Mouse (Mus musculus) adrenal gland, postnatal 14 days (tissue): ENCODE measurements around the gene Tmem150c. TPM values are rescaled to one million over a fixed set of nuclear protein-coding genes. Genes with fewer than 3 reads are reported as not detected.

Experiments used
- DNase-seq: peaks from one replicate; pipeline ENCODE4 v3.0.0; 2021; ENCODE audit warnings: mixed read lengths
- total RNA-seq: library from RNA; stranded (reverse); gene quantifications from 2 replicates; pipeline ENCODE4 v1.2.3, GENCODE M21; 2021

Gene Tmem150c
- total RNA-seq, 1 experiment from 2014 or later: 15.0 TPM

DNA sequence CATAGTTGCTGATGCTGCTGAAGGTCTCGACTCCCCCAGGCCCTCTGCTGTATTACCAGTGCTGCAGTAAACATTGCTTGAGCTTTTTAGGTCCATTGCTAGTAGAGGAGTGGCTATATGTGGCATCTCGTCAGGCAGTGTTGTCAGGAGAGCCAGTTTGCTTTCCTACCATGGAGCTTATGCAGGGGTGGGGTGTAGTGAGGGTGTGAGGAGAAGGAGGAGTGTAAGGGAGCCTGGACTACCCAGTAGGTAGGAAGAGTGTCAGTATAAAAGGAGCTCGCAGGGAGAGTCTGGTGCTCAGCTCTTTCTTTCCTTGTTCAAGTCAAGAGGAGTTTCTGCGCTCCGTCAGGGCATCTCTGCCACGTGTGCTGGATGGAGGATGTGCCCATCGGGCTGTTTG lies 106.9 kb downstream of the Tmem150c start:
- DNase-seq: no peak

DNA sequence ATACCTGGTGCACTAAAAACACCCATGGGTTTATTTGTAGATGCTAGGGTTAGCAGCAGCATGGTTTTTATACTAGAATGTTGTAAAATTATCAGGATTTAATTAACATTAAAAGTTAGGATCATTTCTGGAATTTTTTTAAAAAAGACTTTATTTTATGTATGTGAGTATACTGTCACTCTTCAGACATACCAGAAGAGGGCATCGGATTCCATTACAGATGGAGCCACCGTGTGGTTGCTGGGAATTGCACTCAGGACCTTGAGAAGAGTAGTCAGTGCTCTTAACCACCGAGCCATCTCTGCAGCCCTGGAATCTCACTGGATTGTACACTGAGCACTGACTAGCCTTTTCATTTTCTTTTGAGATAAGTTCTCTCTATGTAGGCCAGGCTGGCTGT lies 109.7 kb downstream of the Tmem150c start:
- no peak for DNase-seq

DNA sequence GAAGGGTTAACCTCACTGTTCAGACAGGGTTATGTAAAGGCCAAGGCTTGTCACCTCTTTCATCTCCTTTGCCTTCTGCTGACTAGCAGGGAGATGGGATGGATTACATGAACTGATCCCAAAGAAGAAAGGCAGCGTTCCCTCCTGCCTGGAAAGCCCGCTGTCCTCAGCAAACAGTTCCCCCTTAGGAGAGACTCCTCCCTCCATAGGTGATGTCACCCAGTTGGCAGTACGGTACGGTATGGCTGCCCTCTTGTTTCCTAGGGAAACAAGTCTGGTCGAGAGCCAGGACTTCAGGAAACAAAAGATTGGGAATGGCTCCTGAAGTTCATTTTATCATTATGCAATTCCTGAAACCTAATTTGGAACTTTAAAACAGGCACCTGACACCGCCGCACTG lies 111.7 kb downstream of the Tmem150c start:
- peak; percentile 53 for DNase-seq

DNA sequence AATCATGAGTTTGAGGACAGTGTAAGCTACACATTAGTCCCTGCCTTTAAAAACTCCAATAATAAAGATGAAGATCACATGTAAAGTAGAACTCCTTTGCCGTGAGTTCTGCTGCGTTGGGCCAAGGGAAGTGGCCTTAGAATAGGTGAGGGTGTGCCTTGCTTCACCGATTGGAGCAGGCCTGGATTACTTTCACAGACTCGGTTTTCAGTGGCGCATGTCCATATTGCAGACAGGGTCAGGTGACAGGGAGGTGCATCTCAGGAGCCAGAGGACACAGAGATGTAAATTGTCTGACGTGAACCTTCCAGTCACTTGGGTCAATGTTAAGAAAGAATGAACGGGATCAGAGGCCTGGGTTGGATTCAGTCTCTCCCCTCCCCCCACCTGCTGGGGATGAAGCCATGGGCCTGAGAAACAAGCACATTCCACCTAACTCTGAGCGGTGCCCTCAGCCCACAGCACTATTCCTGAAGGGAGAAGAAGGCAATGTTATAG lies 112.4 kb downstream of the Tmem150c start:
- no peak for DNase-seq

- no peak for DNase-seq
These were observed 113.5 kb downstream of the Tmem150c start for GRCm38 (mm10) chr5:100046096-100046495.

DNA sequence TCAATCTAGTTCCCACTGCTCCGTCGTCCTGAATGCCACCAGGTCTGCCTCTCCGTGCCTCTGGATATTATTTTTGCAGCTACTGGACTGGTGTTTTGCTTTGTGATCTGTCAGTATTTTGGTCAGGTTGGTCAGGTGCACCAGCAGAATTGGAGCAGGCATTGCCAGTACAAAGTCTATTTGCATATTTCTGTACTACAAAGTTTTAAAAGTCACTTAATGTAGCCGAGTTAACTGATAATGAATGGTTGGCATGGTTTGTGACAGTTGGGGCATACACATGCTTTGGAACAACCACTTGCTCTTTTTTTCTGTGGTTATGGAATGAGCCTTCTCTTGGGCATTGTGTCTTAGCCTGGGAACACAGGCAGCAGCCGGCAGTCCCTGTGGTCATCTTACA lies 115.0 kb downstream of the Tmem150c start:
- no peak for DNase-seq

DNA sequence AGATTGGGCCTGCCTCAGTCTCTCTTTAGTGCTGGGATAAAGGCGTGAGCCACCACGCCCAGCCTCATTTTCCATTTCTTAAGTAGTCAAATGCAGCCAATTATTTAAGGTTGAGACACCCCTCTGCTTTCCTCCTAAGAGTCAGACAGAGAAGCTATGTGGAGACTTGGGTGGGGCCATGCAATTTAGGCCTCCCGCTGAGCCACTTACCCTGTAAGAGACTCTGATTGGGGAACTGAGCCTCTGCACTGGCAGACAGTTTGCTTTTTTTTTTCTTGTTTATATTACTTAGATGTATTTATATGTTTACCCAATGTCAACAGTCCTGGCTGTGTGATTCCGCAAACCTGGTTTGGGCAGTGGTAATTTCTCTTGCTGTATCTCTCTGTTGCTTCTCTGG lies 115.6 kb downstream of the Tmem150c start:
- no peak for DNase-seq

DNA sequence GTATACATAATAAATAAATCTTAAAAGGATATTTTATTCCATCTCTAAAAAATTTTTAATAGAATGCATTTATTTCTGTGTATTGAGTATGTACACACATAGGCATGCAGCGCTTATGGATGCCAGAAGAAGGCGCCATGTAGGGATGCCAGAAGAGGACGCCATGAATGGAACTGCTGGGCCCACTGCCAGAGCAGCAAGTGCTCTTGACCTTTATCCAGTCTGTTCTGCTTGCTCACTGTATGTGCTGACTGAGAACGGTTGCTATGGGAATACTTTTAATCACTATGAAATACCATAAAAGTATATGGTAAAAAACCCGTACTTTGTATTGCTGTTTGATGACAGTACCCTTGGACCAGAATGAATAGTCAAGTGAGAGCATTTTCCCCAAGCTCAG lies 116.2 kb downstream of the Tmem150c start:
- DNase-seq: peak; percentile 86

DNA sequence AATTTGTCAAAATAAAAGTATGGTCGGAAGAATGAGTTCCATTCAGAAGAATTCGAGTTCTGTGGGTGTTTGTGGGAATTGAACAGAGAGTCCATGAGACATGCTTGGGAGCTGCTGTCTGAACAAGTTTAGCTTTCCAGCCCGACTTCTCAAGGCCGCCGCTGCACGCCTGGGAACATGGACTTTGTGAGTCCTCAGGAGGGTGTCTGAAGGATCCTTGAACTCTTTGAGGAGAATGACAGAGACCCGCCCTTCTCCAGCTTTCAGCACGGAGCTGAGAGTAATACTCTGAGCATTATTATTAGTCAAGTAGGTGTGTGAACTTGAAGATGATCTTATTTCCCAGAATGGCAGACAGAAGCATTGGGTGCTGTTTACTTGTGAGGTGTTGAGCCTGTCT lies 117.1 kb downstream of the Tmem150c start:
- DNase-seq: peak; percentile 49

GRCm38 (mm10) chr5:100041272-100041671 lies 118.3 kb downstream of the Tmem150c start:
- DNase-seq: no peak

DNA sequence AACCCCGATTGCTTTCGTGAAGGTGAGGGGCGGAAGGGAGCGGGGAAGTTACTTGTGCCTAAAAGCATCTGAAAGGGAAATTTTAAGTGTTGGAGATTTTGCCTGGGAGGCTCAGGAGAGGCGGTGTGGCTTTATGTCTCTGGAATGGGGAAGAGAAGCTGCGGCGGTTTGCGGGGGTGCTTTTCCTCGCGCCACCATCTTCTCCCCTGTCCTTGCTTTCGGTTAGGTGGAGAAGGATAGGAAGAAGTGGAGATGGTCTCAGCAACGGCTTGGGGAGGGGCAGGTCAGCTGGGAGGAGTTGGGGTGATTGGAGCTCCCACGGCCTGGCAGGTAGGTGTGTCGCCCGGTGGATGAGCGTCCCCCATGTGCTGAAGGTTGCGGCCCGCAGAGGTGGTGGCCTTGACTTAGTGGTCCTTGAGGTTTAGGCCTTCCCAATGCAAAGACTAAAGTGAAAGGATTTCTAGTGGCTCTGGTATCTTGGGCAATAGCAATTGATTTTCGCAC lies 119.3 kb downstream of the Tmem150c start:
- DNase-seq: peak; percentile 58

DNA sequence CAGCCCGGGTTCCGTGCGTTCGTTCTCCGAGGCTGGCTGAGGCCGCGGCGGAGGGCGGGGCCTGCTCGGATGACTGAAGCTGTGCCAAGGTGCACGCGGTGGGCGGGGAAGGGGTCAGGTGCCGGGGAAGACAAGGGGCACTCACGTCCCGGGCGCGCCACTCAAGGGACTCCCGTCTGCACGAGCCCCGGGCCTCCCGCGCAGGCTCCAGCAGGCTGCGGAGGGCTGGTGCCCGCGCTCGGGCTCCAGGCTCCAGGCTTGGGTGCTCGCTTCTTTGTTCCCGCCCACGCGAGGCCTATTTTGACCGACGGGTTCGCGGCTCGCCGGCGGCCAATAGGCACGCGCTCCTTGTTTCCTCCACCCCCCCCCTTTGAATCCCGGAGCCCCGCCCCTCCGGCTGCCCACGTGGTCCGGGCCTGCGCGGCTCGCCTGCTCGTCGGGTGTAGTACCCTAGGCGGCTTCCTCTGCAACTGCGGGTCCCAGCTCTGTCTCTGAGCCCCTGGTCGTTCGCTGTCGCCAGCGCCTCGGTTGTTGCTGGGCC lies 119.9 kb downstream of the Tmem150c start, which contains the start of the genes Hnrnpdl and Enoph1:
Gene Hnrnpdl, minus strand, starts transcription at position 63 of the 541 bp plus-strand sequence.
Gene Enoph1, plus strand, starts transcription at position 384 of the 541 bp plus-strand sequence.
- peak; percentile 96 for DNase-seq

DNA sequence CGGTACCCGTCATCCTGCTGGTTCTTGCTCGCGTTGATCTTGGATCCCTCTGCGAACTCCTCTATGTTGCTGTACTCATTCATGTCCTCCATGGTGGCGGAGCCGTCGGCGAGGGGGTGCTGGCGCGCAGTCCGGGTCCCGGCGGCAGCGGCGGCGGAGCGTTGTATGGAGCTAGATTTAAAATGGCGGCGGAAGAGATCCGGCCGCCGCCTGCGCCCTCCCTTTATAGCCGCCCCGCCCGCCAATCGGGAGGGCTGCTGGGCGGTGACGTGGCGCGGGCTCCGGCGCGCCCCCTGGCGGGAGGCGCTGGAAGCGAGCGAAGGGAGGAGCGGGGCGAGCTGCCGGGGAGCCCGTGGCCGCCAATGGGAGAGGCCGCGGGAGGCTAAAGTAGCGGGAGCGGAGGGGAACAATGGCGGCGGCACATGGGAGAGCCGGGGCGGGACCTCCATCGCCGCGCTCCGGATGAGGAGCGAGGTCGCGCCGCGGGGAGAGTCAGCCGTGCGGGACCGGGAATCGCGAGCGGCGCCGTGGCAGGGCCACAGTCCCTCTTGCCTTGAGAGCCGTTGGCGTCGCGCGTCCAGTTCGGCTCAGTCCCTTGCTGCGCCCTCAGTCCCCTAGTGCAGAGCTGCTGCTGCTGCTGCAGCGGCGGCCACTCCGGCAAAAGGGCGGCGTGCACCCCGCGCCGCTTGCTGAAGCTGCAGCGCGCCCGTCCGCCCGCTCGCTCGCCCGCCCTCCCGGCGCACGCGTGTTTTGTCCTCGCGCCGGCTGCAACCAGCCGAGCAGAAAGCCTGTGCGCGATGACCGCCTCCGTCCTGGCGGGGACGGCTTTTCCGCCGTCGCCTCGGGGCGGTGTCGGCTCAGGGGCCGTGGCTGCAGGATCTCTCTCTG lies 120.7 kb downstream of the Tmem150c start:
- peak; percentile 98 for DNase-seq

DNA sequence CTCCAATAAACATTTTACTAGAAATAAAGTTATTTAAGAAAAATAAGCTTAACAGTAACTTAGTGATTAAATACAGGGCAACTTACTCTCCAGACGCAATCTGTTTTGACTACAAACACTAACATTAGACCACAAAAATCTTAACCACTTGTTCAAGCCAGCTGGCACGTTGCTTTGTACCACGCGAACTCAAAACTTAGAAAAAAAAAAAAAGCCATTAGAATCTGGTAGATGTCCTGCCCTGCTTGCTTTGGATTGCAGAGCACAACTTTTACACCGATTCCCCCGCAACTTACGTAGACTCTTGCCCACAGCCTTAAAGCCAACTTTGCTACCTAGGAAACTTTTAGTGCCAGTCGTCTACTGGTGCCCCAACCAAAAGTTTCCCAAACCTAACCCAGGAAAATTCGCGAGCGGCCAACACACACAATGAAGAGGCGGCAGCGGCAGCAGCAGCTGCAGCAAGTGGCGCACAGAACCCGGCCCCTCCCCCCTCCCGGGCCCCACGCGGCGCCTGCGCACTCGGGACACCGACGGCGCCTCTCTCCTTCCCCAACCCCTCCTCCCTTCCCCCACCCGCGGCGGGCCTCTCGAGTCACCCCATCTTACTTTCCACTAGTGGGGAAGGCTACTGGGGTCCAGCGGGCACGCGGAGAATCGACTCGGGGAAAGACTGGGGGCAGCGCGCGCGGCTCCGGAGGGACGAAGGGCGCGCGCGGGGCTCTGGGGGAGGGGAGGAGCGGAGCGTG lies 121.5 kb downstream of the Tmem150c start:
- peak; percentile 96 for DNase-seq

GRCm38 (mm10) chr5:100036681-100037080 lies 122.9 kb downstream of the Tmem150c start:
- DNase-seq: peak; percentile 41

- DNase-seq: no peak
These were observed 123.7 kb downstream of the Tmem150c start for GRCm38 (mm10) chr5:100035950-100036349.

- no peak for DNase-seq
These were observed 127.0 kb downstream of the Tmem150c start for GRCm38 (mm10) chr5:100032646-100033045.

GRCm38 (mm10) chr5:100032107-100032506 lies 127.5 kb downstream of the Tmem150c start:
- DNase-seq: no peak

GRCm38 (mm10) chr5:100030069-100030468 lies 129.5 kb downstream of the Tmem150c start:
- no peak for DNase-seq
